Mouse (Mus musculus) limb, embryonic 10.5 days (tissue): Measurements from ENCODE around the gene Zfhx3. TPM values are rescaled to one million over a fixed set of nuclear protein-coding genes. Genes with fewer than 3 reads are reported as not detected.

Source experiments
- DNase-seq: peaks from one replicate; pipeline ENCODE4 v3.0.0-alpha.2; 2017; ENCODE audit warnings: low spot score
- H3K27ac ChIP-seq: fragments of 300-500 bp; sonication (generic); 2 replicates; pipeline ENCODE4 v1.5.1; 2016; ENCODE audit warnings: mild to moderate bottlenecking
- H3K27me3 ChIP-seq: fragments of 300-500 bp; sonication (generic); 2 replicates; pipeline ENCODE4 v1.6.1; 2016; ENCODE audit warnings: low read depth, mild to moderate bottlenecking; ENCODE audit not compliant: poor library complexity, severe bottlenecking
- H3K36me3 ChIP-seq: fragments of 300-500 bp; sonication (generic); 2 replicates; pipeline ENCODE4 v1.6.1; 2016; ENCODE audit warnings: mild to moderate bottlenecking, moderate library complexity
- H3K4me1 ChIP-seq: fragments of 300-500 bp; sonication (generic); 2 replicates; pipeline ENCODE4 v1.6.1; 2016
- H3K4me3 ChIP-seq: fragments of 300-500 bp; sonication (generic); 2 replicates; pipeline ENCODE4 v1.5.1; 2016; ENCODE audit warnings: mild to moderate bottlenecking, moderate library complexity
- H3K9me3 ChIP-seq: fragments of 300-500 bp; sonication (generic); replicated peaks from 2 replicates; pipeline ENCODE4 v1.6.1; 2016; ENCODE audit warnings: mild to moderate bottlenecking
- WGBS: fragments of 180-500 bp; shearing (Covaris S2); methylation state at CpG from one replicate; pipeline ENCODE4 v1.1.7; 2016; 5-methylcytosine and 5-hydroxymethylcytosine counted together
- polyA plus RNA-seq: library from polyadenylated mRNA; unstranded; fragments of >200 nt; fragmentation: Nextera tagmentation; extraction: Ambion mirVana; gene quantifications from 2 replicates; pipeline ENCODE4 v1.2.1, GENCODE M21; 2016

Zfhx3 gene
- polyA plus RNA-seq, 1 experiment from 2014 or later: 28.1 TPM

DNA sequence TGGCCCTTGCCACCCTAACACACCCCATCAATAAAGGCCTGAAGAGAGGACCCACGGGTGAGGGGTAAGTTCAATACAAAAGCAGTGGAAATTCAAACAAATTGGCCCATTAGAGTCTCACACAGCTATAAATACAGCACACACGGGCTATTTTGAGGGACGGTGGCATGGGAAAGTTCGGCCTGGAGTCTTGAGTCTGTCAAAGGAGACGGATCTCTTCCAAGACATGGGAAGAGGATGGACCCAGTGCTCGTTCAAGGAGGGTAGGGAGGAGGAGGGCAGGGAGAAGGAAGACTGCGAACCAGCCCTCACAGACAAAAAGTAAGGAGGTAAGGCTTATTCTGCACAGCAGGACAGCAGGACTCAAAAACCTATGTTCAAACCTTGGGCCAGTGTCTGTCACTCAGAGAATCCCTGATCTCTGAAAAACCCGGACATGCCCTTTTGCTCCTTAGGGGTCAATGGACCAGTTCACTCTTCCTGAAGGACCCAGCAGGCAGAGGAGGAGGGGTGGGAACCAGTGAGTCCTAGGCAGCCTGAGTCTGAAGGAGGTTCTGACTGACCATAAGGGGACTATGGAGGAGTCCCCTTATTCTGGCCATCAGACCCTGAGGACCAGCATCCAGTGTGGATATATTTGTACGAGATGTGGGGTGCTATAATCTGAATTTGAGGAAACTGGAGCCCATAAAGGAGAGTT lies 652.1 kb downstream of the Zfhx3 start:
- H3K27me3 ChIP-seq: no peaks in the 10 kb centered on the region
- peaks cover 43% of the 10 kb centered on the region for H3K4me1 ChIP-seq
- peak; percentile 57 for DNase-seq
- 40% methylated on average over 9 of the region's 9 CpGs for WGBS
- peak overlapping the region; percentile 83 for H3K27ac ChIP-seq
- no peaks in the 10 kb centered on the region for H3K9me3 ChIP-seq
- H3K36me3 ChIP-seq: no peaks in the 10 kb centered on the region
- no peak overlapping the region; the same call in 1 of the 2 replicates for H3K4me3 ChIP-seq

DNA sequence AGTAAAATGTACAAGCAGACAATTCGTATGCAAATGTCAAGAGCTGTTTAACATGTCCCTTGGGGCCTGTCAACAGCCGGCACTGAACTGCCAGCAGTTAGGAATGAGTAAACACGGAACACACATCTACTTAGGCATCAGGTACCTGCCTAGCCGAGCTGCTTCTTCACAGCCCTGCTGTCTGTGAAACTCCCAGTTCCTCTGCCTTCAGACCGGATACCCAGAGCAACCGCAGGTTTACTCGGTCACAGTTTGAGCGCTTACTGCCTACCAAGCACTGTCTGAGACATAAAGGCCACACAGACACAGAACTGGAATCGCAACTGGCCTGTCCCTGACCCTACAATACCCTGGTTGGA lies 652.6 kb downstream of the Zfhx3 start:
- H3K9me3 ChIP-seq: no peaks in the 10 kb centered on the region
- no peak overlapping the region for H3K4me3 ChIP-seq
- H3K27me3 ChIP-seq: no peaks in the 10 kb centered on the region
- no peak for DNase-seq
- peak overlapping the region; percentile 83 for H3K27ac ChIP-seq
- H3K4me1 ChIP-seq: peaks cover 43% of the 10 kb centered on the region
- H3K36me3 ChIP-seq: no peaks in the 10 kb centered on the region
- 64% methylated on average over 9 of the region's 9 CpGs for WGBS

DNA sequence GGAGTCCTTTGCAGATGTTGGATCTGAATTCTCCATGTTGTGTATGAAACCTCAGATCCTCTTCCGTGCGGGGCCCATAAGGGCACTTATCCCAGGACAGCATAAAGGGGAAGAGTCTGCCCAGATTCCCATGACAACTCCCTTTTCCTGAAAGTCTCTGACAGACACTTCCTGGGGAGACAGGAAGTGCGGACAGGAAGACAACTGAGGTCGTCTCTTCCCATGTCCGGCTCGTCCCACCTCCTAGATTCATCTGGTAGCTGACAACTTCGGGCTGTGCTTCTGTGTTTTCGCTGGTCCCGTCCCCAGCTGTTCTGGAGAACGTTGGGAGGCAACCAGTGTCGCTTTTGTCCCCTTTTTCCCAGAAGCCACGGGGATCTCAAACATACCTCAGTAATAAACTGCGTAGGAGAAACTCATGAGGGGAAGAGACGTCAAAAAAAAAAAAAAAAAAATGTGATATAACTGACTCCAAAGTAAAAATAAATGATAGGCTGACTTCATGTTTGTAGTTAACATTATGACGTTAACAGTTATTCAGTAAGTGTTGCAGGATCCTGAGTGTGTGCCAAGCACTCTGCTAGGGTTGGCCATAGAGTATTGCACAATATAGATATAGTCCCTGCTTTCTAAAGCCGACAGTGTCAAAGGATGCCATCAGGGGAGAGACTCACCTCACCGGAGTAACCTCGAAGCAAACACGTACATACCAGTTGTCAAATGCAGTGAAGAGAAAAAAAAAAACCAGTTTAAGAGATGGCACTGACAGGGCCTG lies 653.5 kb downstream of the Zfhx3 start:
- Histone ChIP-seq H3K4me1 (peaks cover 43% of the 10 kb centered on the region), H3K36me3 (no peaks in the 10 kb centered on the region), H3K4me3 (no peak overlapping the region), H3K27me3 (no peaks in the 10 kb centered on the region), H3K9me3 (no peaks in the 10 kb centered on the region), H3K27ac (peak overlapping the region; percentile 36; the same call in 1 of the 2 replicates)
- no peak for DNase-seq
- WGBS: 85% methylated on average over 19 of the region's 19 CpGs

DNA sequence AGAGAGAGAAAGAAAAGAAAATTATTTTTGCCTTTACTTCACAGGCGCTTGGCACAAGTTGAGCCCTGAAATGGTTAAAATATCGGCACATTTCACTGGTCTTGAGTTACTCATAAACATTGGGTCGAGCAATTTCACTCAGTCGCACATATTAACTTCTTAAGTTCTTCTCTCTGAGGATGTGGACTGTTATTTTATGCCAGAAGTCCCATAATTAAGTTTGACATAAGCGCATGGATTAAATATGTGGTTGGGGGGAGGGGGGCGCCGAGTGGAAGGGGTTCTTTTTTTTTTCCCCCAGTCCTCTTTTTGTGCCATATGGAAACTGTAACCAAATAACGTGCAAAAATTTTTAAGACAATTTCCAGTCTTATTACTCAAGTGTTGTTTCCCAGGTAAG lies 656.6 kb downstream of the Zfhx3 start:
- no peak for DNase-seq
- WGBS: 78% methylated on average over 8 of the region's 8 CpGs
- peaks cover 26% of the 10 kb centered on the region for H3K4me1 ChIP-seq
- no peaks in the 10 kb centered on the region for H3K9me3 ChIP-seq
- no peak overlapping the region for H3K4me3 ChIP-seq
- no peak overlapping the region for H3K27ac ChIP-seq
- no peaks in the 10 kb centered on the region for H3K27me3 ChIP-seq
- no peaks in the 10 kb centered on the region for H3K36me3 ChIP-seq

DNA sequence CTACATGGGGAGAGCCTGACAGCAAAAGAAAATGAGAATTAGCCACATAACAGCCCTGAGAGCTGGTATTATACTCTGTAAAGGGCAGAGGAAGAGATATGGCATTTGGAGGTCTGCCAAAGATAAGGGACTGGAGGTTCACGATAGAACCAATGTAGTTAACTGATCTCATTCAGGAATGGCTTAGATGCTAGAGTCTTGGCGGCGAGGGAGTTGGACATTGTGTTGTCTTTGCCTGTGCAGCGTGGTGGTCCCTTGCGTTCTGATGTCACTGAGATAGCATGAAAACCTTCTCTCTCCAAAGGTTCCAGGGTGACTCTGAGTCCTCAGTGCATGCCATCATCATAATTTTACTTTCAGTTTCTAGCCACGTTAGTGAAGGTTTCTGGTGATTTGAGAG lies 657.1 kb downstream of the Zfhx3 start:
- no peaks in the 10 kb centered on the region for H3K27me3 ChIP-seq
- 89% methylated on average over 6 of the region's 6 CpGs for WGBS

DNA sequence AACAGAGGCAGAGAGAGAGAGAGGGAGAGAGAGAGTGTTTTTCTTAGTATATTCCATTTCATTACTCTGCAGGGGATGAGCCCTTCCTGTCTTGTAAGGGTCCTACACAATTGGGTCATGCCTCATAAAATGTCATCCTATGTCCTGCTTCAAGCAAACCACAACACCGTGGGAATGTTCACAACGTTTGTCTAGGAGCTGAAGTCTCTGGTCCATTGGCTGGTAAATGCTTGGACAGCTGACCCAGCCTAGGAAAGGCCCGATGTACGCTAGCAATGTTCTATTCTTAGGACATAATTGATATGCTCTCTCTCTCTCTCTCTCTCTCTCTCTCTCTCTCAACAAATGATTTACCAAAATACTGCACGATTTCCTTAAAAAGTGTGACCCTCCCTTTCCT lies 666.2 kb downstream of the Zfhx3 start:
- H3K9me3 ChIP-seq: no peaks in the 10 kb centered on the region
- H3K36me3 ChIP-seq: no peaks in the 10 kb centered on the region
- no peak overlapping the region for H3K27ac ChIP-seq
- WGBS: 84% methylated on average over 5 of the region's 5 CpGs
- DNase-seq: no peak
- peaks cover 13% of the 10 kb centered on the region for H3K4me1 ChIP-seq
- no peak overlapping the region for H3K4me3 ChIP-seq
- no peaks in the 10 kb centered on the region for H3K27me3 ChIP-seq

More for the DNA sequence above, 657.1 kb downstream of the Zfhx3 start:
- Histone ChIP-seq H3K36me3 (no peaks in the 10 kb centered on the region), H3K27ac (no peak overlapping the region), H3K4me3 (no peak overlapping the region), H3K4me1 (peaks cover 21% of the 10 kb centered on the region), H3K9me3 (no peaks in the 10 kb centered on the region)
- DNase-seq: no peak

DNA sequence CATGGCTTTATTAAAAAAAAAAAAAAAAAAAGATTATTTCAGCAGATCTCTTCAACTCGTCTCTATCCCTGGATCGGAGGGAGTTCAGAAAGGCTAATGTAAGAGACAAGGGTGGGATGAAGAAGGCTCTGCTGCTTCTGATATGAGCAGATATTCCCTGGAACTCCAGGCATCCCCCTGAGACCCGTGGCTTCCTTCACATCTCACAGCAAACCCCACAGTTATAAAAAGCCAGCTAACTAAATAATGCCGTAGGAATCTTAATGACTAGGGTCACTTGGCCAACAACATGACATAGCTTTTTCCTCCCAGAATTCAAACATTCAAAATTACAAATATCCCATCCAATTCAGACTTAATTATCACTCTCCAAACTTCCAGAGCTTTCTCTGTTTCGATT lies 666.7 kb downstream of the Zfhx3 start:
- 83% methylated on average over 5 of the region's 5 CpGs for WGBS
- DNase-seq: no peak
- Histone ChIP-seq H3K4me3 (no peak overlapping the region), H3K36me3 (no peaks in the 10 kb centered on the region), H3K4me1 (peaks cover 13% of the 10 kb centered on the region), H3K27ac (no peak overlapping the region), H3K27me3 (no peaks in the 10 kb centered on the region), H3K9me3 (no peaks in the 10 kb centered on the region)

DNA sequence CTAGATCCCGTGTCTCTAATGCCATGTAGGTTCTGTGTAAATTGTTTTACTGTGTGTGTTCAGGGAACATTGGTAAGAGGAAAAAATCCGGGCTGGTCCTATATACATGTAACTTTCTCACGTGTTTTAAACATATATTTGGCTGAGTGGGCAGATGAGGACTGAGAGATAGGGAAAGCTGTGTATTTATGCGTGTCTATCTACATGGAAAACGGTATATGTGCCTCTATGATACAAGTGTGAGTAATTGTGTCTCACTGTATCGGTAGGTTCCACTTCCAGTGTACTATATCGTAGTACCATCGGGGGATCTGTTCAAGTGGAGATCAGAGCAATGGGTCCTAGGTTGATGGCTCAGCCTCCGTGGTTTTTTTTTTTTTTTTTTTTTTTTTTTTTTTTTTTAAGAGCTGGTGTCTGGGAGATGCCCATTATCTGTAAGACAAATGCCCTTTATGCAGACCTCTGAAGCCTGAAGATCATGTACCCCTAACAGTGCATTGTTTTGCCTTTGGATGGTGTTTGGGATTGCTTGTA lies 668.8 kb downstream of the Zfhx3 start:
- no peaks in the 10 kb centered on the region for H3K9me3 ChIP-seq
- no peaks in the 10 kb centered on the region for H3K36me3 ChIP-seq
- DNase-seq: no peak
- WGBS: 92% methylated on average over 9 of the region's 9 CpGs
- H3K27ac ChIP-seq: no peak overlapping the region
- no peaks in the 10 kb centered on the region for H3K27me3 ChIP-seq
- peaks cover 13% of the 10 kb centered on the region for H3K4me1 ChIP-seq
- H3K4me3 ChIP-seq: no peak overlapping the region

DNA sequence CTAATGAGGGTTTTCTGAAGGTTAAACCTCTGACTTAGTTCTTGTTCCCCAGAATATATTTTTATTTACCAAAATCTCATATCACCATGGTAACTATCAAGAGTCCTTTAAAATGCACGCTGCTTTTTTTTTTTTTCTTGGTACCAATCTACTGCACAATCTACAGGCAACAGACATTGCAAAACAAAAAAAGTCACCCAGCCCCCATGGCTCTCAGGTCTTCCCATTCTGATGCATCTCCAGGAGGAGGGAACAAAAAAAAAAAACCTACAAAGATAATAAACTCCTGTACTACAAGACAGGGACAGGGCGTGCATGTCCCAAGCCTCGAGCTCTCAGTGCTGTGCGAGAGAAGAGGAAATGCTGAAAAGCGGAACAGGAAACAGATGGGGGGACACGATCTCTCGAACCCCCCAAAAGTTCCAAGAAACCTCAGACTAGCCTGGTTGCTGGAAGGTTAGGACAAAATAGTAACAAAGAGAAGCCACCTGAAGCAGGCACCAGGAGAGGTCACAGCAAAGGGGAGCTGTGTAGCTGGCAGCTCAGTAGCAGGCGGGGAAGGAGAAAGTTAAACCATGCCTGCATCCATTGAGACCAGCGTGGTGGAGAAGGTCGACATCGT lies 669.5 kb downstream of the Zfhx3 start:
- Histone ChIP-seq H3K9me3 (no peaks in the 10 kb centered on the region), H3K4me3 (no peak overlapping the region), H3K27me3 (no peaks in the 10 kb centered on the region), H3K4me1 (peaks cover 13% of the 10 kb centered on the region), H3K27ac (peak overlapping the region; percentile 70; the same call in 1 of the 2 replicates), H3K36me3 (no peaks in the 10 kb centered on the region)
- 65% methylated on average over 11 of the region's 11 CpGs for WGBS
- no peak for DNase-seq

DNA sequence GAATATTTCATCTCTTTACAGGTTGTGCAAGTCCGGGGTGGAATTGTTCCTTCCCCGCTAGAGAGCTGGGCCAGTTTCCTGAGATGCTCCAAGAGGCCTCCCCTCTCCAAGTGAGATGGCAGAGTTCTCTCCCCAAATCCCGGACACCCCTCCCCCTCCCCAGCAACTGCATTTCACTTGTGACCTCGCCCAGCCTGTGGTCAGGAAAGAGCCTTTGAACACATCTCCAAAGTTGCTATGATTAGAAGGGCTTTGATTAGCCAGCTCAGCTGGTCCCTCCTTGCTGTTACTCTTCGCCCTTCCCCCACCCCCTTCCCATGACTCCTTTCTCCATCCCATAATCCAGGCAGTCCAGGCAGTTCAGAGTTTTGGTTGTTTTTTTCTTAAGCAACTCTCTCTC lies 670.4 kb downstream of the Zfhx3 start:
- DNase-seq: peak; percentile 50
- H3K27me3 ChIP-seq: no peaks in the 10 kb centered on the region
- H3K9me3 ChIP-seq: no peaks in the 10 kb centered on the region
- 18% methylated on average over 5 of the region's 5 CpGs for WGBS
- no peaks in the 10 kb centered on the region for H3K36me3 ChIP-seq
- no peak overlapping the region for H3K4me3 ChIP-seq
- H3K27ac ChIP-seq: peak overlapping the region; percentile 70
- peaks cover 13% of the 10 kb centered on the region for H3K4me1 ChIP-seq

DNA sequence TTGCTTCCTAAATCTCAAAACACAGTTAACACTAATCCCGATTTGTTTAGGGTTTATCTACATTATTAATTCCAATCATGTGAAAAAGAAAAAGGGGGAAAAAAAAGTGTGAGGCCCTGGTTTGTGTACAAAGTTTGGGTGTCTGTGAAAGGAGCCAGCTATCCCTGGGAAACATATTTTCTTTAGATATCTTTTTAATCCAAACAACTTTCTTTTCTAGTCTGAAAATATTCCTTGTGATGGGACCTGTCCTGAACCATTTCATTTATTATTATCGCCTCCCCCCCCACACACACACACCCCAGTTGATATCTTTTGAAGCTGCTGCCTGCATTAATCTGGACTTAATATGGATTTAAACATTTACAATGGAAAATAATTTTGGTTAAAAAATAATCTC lies 670.8 kb downstream of the Zfhx3 start:
- H3K9me3 ChIP-seq: no peaks in the 10 kb centered on the region
- no peak for DNase-seq
- H3K36me3 ChIP-seq: no peaks in the 10 kb centered on the region
- H3K27me3 ChIP-seq: no peaks in the 10 kb centered on the region
- H3K27ac ChIP-seq: peak overlapping the region; percentile 70
- WGBS: 77% methylated on average over 2 of the region's 2 CpGs
- H3K4me1 ChIP-seq: peaks cover 13% of the 10 kb centered on the region
- no peak overlapping the region for H3K4me3 ChIP-seq

DNA sequence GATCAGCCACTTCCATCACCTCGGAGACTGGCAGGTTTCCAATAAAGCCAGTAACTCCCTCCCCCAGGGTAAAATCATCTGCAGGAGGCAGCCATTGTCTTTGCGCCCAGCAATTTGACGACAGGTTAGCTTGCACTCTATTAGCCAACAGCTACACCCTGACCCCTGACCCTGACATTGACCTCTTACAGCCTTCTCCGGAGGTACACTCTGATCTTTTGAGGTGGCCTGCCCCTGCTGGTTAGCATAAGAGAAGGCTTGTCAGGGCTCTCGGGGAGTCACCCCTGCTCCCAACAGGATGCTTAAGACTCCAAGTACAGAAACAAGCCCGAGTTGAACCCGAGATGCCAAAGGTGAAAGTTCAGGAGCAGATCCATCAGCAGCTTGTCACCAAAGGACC lies 678.9 kb downstream of the Zfhx3 start:
- Histone ChIP-seq H3K27ac (no peak overlapping the region), H3K36me3 (no peaks in the 10 kb centered on the region), H3K9me3 (no peaks in the 10 kb centered on the region), H3K27me3 (peaks cover 16% of the 10 kb centered on the region), H3K4me1 (peaks cover 21% of the 10 kb centered on the region), H3K4me3 (no peak overlapping the region)
- DNase-seq: peak; percentile 37
- WGBS: 10% methylated on average over 7 of the region's 7 CpGs

DNA sequence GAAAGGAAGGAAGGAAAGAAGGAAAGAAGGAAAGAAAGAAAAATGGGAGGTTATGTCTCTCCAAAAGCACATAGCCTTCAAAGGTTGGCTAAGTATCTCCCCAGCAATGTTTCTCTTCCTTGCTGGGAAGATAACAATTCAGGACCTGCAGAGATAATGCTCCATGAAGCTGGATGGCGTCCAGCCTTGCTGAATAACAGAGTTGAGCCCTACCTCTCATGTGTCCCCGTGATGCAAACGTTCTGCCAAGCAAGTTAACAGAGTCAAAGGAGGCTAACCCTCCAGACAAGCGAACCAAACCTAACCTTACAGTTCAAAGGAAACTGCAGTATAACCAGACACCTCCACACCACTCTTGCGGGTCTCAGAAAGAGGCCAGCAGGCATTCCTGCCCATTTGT lies 681.2 kb downstream of the Zfhx3 start:
- Histone ChIP-seq H3K27me3 (peaks cover 16% of the 10 kb centered on the region), H3K27ac (no peak overlapping the region), H3K4me3 (no peak overlapping the region), H3K36me3 (no peaks in the 10 kb centered on the region), H3K9me3 (no peaks in the 10 kb centered on the region), H3K4me1 (peaks cover 21% of the 10 kb centered on the region)
- 50% methylated on average over 5 of the region's 5 CpGs for WGBS
- DNase-seq: no peak
